Mouse (Mus musculus): Measurements from ENCODE around the gene Ifna9.
"Not testable (repeated sequence)": the region's sequence is repeated elsewhere in the genome, so short reads cannot be mapped to it uniquely, and the experiment has no call there.

The Ifna9 gene

DNA sequence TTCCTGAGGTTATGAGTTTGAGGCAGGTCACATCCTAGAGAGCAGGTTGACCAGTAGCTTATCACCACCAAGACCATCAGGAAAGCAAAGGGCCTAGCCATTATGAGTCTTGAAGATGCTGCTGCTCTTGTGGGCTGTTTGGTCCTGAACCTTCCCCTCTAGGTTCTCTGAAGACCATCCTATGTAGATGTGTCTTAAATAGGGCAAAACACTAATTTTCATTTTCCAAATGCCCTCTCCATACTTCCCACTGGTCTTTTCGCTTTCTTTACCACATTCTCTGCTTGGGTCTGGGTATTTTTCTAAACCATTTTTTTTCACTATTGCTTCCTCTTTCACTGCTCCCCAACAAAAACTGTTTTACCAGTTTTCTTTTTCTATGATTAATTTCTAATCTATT lies at the start of gene Ifna9:
TSS of gene Ifna9 (minus strand) at position 101 of the 400 bp plus-strand sequence.
- no peak for DNase-seq

DNA sequence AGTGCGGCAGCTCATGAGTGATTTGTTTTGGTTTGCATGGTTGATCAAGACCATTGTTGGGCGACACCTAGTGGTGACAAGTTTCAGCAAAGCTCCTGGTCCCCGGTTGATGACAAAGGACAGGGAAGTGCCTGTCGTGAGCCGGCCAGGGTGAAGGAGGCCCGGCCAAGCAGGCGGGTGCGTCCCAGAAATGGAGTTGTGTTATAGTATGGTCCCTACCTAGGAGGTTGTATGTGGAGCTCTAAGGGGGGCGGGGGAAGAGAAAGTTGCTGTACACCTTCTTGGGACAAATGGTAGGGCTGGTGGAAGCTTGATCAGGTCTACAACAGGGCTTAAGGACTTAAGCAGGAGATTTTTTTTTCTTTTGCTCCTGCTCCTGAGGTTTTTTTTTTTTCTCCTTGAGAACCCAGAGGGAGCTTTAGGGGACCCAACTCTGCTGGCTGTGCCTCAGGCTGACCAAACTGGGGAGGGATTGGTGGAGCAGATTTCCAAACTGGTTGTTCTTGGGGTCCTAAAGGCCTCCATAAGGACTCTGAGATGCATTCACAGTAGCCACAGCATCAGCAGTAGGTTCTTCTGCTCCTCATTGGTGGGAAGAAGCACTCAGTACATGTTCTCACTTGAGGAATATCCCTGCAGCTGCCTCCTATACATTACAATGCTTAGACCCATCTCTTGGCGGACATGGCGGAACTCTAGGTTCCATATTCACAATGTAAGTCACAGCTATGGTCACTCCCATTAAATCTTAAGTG lies 49.1 kb upstream of the Ifna9 start:
- DNase-seq: peak; percentile 91

DNA sequence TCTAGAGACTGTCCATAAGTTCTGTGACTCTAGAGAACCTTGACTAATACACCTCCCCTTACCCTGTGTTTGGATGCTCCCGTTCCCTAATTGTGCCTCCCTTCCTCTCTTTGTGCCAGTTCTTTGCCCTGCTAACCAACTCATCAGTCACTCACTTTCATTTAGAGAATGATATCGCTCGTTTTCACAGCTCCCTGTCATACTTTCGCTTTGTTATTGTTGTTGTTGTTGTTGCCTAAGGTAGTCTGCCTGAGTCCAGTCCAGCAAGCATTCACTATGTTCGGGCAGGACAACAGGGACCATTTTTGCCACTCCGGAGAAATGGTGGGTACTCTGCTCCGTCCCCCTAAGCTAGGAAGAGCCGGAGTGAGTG lies 48.5 kb upstream of the Ifna9 start:
- no peak for DNase-seq

DNA sequence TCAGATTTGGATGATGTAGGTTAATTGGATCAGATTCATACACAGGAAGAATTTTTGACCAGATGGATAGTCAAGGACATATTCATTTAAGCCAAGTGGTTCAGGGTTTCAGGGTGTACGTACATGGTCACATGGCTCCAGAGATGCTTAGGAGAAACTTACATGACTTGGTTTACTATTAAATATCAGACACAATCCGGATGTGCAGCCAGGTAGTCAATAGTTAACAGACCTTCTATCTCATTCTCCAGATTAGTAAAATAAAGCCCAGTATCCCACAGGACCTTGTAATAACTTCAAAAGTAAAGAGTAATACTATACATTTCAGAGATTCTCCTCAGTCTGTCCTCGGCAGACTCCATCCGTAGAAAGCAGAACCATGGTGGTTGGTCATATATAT lies 42.1 kb upstream of the Ifna9 start, which contains the start of gene C87499:
TSS of gene C87499 (minus strand) at position 101 of the 400 bp plus-strand sequence.
- no peak for DNase-seq

DNA sequence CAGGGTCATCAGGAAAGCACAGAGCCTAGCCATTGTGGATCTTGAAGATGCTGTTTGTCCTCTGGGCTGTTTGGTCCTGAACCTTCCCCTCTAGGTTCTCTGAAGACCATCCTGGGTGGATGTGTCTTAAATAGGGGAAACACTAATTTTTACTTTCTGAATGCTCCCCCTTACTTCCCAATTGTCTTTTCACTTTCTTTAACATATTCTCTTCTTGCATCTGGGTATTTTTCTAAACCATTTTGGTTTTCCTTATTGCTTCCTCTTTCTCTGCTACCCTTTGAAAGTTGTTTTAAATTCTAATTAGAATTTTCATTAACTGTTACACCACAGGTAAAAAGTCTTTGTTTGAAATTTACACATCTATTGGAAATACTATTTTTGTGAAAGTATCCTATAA lies 11.1 kb upstream of the Ifna9 start, which contains the start of gene Ifna12:
TSS of gene Ifna12 (minus strand) at position 101 of the 400 bp plus-strand sequence.
- no peak for DNase-seq

DNA sequence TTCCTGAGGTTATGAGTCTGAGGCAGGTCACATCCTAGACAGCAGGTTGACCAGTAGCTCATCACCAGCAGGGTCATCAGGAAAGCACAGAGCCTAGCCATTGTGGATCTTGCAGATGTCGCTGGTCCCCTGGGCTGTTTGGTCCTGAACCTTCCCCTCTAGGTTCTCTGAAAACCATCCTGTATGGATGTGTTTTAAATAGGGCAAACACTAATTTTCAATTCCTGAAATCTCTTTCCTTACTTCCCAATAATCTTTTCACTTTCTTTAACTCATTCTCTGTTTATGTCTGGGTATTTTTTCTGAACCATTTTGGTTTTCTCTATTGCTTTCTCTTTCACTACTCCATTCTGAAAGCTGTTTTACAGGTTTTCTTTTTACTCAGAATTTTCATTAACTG lies 20.5 kb downstream of the Ifna9 start, which contains the start of gene Ifna14:
TSS of gene Ifna14 (minus strand) at position 101 of the 400 bp plus-strand sequence.
- no peak for DNase-seq

DNA sequence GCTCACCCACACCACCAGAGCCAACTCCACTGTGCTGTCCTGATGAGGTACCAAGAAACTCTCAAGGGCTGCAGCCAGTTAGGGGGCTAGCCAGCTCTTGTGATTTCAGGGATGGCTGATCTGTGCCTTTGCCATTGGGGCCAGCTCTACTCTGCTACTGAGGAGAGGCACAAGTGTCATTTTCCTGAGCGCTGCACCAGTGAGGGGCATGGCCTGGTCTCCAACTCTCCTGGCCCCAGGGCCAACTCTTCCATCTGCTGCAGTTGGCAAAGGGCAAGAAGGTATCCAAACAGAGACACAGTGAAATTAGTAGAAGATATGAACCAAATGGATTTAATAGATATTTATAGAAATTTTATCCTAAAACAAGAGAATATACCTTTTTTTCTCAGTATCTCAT lies 30.4 kb downstream of the Ifna9 start:
- DNase-seq: no peak

DNA sequence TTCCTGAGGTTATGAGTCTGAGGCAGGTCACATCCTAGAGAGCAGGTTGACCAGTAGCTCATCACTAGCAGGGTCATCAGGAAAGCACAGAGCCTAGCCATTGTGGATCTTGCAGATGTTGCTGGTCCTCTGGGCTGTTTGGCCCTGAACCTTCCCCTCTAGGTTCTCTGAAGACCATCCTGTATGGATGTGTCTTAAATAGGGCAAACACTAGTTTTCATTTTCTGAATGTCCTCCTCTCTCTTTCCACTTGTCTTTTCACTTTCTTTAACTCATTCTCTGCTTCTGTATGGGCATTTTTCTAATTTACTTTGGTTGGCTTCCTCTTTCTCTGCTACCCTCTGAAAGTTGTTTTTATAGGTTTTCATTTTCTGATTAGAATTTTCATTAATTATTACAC lies 34.0 kb downstream of the Ifna9 start, which contains the start of gene Ifna15:
TSS of gene Ifna15 (minus strand) at position 101 of the 400 bp plus-strand sequence.
- not testable (repeated sequence) for DNase-seq

DNA sequence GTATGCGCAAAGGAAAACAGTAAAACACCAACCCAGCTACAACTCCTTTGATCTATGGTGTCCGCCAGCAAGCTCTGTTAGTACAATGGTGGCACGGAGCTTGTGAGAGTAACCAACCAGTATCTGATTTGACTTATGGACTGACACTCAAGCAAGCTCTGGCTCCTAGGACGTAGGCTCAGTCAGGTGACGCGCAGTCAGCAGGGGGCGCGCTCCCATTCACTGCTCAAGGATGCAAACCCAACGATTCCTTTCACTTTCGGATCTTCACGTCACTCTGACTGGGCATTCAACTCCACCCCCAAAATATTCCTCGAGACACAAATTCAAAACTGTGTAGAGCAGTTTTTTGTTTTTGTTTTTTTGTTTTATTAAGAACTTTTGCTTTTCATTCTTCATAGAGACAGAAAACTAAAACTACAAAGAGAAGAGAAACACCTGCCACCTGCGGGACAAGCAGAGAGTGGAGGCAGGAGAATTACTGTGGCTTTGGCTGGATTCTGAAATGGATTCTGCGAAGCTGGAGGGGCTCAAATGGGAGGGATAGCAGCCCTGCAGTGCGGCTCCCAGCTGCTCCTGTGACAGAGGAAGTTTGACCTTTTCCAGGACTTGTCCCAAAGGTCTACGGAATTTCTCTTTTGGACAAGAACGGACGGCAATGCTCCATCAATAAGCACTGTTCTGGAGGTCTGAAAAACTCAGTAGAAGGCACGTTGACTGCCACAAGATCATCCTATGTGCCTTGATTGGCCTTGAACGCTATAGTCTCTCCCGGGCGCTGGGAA lies 41.8 kb downstream of the Ifna9 start:
- DNase-seq: peak; percentile 81 to 84

DNA sequence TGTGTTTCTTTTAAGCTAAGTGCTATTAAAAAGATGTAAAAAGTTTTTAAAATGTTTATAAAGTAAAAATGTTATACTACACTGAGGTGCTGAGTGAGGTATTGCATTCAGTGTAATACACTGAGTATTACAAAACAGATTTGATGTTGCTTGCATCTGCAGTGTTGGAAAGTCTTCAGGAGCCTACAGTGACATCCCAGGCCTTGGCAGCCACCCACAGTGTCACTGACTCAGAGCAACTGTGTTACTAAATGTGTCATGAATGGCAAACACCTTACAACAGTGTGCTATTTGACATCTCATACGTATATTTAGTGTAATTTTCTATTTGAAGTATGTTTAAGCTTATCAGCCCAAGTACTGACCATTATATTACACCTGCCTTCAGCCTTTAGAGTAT lies 44.2 kb downstream of the Ifna9 start:
- no peak for DNase-seq

DNA sequence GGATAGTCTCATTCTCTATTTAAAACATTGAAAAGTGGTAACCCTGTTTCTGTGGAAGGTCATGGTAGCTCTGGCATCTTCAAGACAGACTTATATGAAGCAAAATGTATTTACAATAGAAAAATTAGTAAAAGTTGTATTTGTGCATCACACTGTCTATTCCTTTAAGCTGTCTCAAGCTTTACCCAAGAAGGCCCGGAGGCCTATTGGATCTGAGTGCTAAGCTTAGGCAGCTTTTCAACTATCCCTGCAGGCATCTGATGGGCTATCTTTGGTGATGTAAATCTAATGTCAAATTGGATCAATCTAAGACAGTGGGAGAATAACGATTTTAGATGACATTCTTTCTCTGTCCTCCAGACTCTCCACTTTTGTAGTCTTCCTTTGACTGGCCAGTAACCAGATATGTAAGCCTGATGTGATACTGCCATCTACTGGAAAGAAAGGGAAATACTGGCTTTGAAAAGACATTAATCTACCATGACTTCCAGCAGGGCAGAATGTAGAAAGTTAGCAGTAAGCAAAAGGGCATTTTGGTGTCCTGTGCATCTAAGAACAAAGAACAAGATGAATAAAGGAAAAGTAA lies 48.4 kb downstream of the Ifna9 start:
- peak in 1 of 2 experiments; percentile 6 for DNase-seq
